Mouse (Mus musculus) neutrophil, adult 5-6 weeks (primary cell): Measurements from ENCODE around the gene Zfp324. TPM values are rescaled to one million over a fixed set of nuclear protein-coding genes. Genes with fewer than 3 reads are reported as not detected.
"Not testable (repeated sequence)": the region's sequence is repeated elsewhere in the genome, so short reads cannot be mapped to it uniquely, and the experiment has no call there.

ENCODE experiments used
- ATAC-seq: fragments of 151-379, 151-347 bp; 2 replicates; pipeline ENCODE4 v1.8.0; 2017; ENCODE audit warnings: mild to moderate bottlenecking, moderate TSS enrichment; ENCODE audit not compliant: insufficient number of reproducible peaks, poor library complexity, low FRiP score, severe bottlenecking; ENCODE audit errors: extremely low read depth
- total RNA-seq: library from RNA; stranded (forward); fragments of 200-1000 nt; gene quantifications from 2 replicates; pipeline ENCODE4 v1.2.3, GENCODE M21; 2017

The Zfp324 gene
- total RNA-seq: 5.0 and 5.5 TPM in 2 replicates

- ATAC-seq: peak; percentile 90
Observed at GRCm38 (mm10) chr7:12965678-12966091, at the start of gene Zfp324. Gene Zfp324, plus strand, starts transcription at chr7:12965838.

DNA sequence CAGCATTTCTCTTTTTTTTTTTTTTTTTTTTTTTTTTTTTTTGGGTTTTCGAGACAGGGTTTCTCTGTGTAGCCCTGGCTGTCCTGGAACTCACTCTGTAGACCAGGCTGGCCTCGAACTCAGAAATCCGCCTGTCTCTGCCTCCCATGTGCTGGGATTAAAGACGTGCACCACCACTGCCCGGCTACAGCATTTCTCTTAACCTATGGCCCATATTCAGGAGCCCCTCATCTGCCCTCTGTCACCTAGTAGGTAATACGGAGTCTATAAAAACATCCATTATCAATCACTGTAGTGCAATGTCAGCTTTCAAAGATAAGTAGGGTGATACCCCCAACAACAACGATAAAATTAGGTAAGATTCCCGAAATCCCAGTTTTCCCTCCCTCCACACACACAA, 45.1 kb upstream of the Zfp324 start:
- ATAC-seq: not testable (repeated sequence)

GRCm38 (mm10) chr7:12921318-12921704, 44.3 kb upstream of the Zfp324 start:
- no peak for ATAC-seq

- ATAC-seq: peak; percentile 98
Observed at GRCm38 (mm10) chr7:12921705-12922465, 43.8 kb upstream of the Zfp324 start, which contains the start of gene Rps5. Gene Rps5, plus strand, starts transcription at chr7:12922290.

GRCm38 (mm10) chr7:12922729-12923128, 42.9 kb upstream of the Zfp324 start:
- ATAC-seq: no peak

DNA sequence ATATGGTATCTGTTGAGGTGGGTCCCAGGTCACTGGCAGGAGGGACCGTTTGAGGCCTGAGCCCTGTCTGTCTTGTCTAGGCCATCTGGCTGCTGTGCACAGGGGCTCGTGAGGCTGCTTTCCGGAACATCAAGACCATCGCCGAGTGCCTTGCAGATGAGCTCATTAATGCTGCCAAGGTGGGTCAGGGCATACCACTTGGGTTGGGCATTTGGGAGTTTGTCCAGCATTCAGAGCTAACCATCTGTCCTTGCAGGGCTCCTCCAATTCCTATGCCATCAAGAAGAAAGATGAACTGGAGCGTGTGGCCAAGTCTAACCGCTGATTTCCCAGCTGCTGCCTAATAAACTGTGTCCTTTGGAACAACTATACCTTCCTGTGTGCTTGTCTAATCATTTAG, 39.3 kb upstream of the Zfp324 start:
- no peak for ATAC-seq

DNA sequence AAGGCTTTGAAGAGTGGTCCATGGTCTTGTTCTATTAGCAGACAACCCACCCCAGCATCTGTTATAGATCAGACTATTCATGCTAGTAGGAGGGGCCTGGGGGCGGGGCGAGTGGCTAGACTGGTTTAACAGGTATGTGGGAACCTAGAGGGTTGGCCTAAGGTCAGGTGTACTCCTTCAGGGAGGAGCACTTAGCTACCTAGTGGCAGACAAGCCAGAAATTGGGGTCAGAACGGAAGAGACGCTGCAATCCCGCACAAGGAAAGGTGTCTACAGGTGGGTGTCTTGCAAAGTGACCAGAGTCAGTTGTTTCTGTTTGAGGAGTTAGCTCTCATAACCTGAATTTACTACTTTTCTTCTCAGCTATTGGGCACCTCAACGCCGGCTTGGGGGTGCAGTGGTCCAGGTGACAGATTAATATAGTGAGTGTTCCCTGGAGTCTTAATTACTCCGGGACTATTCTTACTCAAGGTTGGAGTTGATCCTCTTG, 38.4 kb upstream of the Zfp324 start, which contains the start of gene Rnf225:
Rnf225 (plus strand) TSS at position 226 of the 490 bp plus-strand sequence.
- ATAC-seq: no peak

DNA sequence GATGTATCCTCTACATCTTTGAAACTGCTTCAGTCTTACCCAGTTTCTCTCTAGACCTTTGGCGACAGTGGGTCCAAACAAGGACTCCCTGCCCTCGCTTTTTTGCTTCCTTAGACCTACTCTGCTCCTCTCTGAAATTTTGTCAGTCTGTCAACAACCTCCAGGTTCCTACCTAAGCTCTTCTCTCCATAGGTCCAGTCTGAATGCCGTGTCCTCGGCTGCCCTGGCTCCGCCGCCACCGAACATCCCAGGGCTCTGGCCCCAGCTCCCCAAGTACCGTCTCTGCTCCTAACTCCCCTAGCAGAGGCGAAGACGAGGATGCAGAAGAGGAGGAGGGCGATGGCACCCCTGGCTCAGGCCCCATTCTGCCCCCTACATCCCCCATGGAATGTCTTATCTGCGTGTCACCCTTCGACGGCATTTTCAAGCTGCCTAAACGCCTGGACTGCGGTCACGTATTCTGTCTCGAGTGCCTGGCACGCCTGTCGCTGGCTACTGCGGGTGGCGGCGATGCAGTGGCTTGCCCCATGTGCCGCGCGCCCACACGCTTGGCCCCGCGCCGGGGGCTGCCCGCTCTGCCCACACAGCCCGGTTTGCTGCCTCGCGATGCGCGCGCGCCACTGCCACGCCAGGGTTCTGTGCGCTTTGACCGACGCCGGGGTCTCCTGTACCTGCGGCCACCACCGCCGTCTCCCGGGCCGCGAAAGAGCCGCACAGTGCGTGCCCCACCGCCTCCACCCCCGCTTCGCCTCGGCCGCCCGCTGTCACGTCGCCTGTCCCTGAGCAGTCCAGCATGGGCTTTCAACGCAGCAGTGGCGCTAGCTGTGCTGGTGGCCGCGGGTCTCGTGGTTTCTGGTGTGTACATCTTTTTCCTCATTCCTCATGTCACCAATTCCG, 37.7 kb upstream of the Zfp324 start:
- ATAC-seq: no peak

GRCm38 (mm10) chr7:12933615-12934140, 32.0 kb upstream of the Zfp324 start:
- no peak for ATAC-seq

DNA sequence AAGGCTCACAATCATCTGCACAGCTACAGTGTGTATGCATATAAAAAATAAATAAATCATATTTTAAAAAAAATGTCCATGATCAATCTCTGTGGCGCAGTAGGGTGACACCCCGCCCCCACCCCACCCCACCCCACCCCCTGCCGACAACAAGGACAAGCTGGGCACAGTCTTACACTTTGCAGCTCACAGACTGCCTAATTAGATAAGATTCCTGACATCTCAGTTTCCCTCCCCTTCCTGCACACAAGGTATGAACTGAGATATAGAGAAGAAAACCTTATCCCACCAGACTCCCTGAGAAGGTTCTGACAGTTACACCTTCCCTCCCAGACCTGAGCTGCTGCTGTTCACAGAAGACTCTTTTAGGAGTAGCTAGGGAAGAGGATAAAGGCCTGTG, 30.8 kb upstream of the Zfp324 start:
- ATAC-seq: no peak

GRCm38 (mm10) chr7:12937254-12937803, 28.3 kb upstream of the Zfp324 start:
- not testable (repeated sequence) for ATAC-seq

- no peak for ATAC-seq
Observed at GRCm38 (mm10) chr7:12940599-12940998, 25.0 kb upstream of the Zfp324 start.

DNA sequence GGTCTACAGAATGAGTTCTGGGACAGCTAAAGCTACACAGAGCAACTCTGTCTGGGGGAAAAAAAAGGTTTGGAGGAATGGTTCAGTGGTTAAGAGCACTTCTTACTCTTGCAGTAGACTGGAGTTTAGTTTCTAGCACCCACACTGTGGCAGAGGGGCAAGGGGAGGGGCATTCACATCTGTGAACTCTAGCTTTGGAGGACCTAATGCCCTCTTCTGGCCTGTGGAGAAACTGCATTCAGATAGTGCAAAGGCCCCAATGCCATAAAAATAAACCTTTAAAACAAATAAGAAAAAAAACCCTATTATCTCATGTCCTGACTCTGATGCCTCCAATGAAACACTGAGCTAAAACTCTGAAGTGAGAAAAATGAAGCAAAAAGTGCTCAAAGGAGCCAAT, 22.1 kb upstream of the Zfp324 start:
- ATAC-seq: peak; percentile 72

DNA sequence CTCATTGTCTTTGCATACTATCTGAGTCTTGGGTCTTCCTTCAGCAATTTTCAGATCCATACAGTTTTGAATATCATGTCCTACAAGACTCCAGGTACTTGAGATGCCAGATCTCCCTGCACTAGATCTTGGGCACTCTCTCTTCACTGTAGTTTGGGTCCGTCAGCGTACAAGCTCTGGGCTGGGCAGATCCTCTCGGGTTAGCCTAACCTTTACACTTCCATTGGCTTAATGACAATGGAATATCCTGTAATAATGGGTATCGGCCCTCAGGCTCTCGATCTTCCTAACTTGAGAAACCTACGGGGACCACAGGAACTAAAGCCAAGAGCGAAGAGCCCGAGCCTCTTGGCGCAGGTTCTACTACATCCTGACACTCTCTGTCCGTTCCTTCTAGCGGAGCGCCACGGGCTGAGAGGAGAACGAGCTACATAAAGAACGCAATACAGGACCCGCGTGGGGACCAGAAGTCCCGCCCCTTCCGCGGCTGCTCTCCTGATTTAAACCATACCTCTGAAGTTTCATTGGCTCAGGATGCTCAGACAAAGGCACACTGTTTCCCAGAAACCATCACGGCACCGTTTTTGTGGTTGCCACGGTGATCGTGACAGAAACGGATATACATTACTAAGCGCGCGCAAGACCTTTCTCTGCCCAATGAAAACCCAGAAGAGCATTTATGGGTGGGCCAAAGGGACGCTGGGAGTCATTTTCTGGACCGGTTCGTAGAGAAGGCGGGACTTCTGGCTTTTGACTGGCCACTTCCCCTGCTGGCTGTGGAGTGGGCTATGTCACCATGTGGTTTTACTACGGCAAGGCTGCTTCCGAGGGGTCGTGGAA, 16.4 kb upstream of the Zfp324 start:
- ATAC-seq: peak; percentile 98

GRCm38 (mm10) chr7:12949872-12950229, 15.8 kb upstream of the Zfp324 start:
- ATAC-seq: no peak

GRCm38 (mm10) chr7:12954896-12955295, 10.7 kb upstream of the Zfp324 start:
- ATAC-seq: no peak

DNA sequence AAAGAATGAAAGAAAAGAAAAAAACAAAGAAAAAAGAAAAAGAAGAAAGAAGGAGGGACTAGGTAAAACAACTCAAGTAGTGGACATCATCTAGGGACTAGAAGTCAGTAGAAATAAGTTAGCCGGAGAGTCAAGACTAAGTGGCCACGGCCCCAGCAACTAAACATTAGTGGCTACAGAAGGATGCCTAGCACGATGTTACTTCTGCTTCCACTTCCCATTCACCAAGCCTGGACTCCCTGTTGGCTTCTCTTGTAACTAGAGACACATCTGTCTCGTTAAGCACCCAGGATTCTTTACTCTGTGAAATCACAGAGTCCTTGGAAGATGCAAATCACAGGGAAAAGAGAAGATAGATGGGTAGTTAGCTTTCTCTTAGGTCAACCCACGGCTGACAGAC, 8.1 kb upstream of the Zfp324 start:
- no peak for ATAC-seq

- ATAC-seq: no peak
Observed at GRCm38 (mm10) chr7:12958948-12959347, 6.7 kb upstream of the Zfp324 start.
